Mouse (Mus musculus) heart, adult 2 months (tissue): ENCODE results near the gene Golph3.

Source experiments
- CTCF ChIP-seq: fragments of 200-600 bp; IDR thresholded peaks from 2 replicates; pipeline ENCODE4 v1.8.1; 2022; ENCODE audit warnings: antibody characterized with exemption, mild to moderate bottlenecking, moderate library complexity
- EP300 ChIP-seq: fragments of 200-500 bp; IDR thresholded peaks from 2 replicates; pipeline ENCODE4 v1.6.1; 2011; ENCODE audit warnings: low read depth, low read length, control low read depth; ENCODE audit not compliant: insufficient read depth
- POLR2A ChIP-seq: fragments of 200-500 bp; IDR thresholded peaks from 2 replicates; pipeline ENCODE4 v1.6.1; 2011; ENCODE audit warnings: mild to moderate bottlenecking, low read depth, low read length, control low read depth; ENCODE audit not compliant: insufficient read depth

DNA sequence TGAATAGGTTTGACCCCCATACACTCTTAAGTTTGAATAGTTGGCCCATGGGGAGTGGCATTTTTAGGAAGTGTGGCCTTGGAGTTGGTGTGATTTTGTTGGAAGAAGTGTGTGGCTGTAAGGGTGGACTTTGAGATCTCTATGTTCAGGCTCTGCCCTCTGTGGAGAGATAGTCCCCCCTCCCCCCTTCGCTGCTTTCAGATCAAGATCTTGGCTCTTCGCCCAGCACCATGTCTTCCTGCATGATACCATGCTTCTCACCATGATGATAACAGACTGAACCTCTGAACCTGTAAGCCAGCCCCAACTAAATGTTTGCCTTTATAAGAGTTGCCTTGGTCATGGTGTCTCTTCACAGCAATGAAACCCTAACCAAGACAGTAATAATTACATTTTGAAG is 29.5 kb upstream of the Golph3 start:
- TF ChIP-seq EP300: no peak
- TF ChIP-seq CTCF: no peak
- TF ChIP-seq POLR2A: no peak
